ENCODE assay signal across 8 mouse cellular contexts in the genomic region with DNA sequence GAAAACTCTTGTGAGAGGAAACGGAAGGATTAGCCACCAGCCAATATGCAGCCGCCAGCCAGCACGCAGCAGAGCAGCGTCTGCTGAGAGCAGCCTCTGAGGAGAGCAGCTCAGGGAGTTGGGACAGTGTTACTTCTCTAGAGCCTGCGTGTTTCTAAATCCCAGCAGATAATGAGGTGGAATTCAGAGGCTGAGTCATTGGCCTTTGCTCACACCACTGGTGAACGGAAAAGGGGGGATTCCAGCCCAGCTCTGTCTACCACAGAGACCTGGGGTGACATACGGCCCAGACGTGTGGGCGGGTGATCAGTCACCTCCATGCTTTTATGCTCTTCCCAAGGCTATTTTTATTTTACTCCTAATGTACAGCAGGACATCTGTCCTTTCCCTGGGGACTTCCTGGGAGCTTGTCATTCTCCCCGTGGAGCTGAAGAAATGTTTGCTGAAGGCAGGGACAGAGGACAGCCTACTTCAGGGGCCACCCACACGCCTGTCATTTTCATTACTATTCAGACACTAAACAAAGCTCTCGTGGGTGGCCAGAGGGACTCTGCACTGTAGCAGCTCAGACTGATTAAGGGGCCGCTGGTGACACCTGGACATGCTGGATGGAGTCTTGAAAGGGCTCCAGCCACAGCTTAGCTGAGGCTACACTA. TPM values are rescaled to one million over a fixed set of nuclear protein-coding genes. Genes with fewer than 3 reads are reported as not detected.
A peak's percentile ranks its signal among the peaks of the same experiment; 100 is the strongest.
DNase-seq lines count a peak whose midpoint lies in the region; ATAC-seq lines count a peak whose summit lies in the region.

No protein-coding gene starts in this region.

- 9% methylated on average over 13 of the region's 13 CpGs for WGBS in neural tube, embryonic 11.5 days
- 6% methylated on average over 13 of the region's 13 CpGs for WGBS in midbrain, embryonic 16.5 days

- intact Hi-C loops in heart, postnatal 10 days (cut with DNase I) = no loop called here

- no peak overlapping the region; the same call in 1 of the 2 replicates for H3K9ac ChIP-seq in neural tube, embryonic 11.5 days (ENCODE audit: low read length)
- H3K9ac ChIP-seq in midbrain, embryonic 16.5 days (ENCODE audit: low read depth, low read length) = peak overlapping the region; percentile 31; the same call in 1 of the 2 replicates

- no peaks in the 10 kb centered on the region for H3K36me3 ChIP-seq in neural tube, embryonic 11.5 days (ENCODE audit: control insufficient read depth, insufficient read depth, low read length)
- H3K36me3 ChIP-seq in midbrain, embryonic 16.5 days (ENCODE audit: control insufficient read depth, insufficient read depth, low read length) = no peaks in the 10 kb centered on the region

- H3K4me2 ChIP-seq in neural tube, embryonic 11.5 days (ENCODE audit: low read depth) = no peak overlapping the region
- peak overlapping the region; percentile 19 for H3K4me2 ChIP-seq in midbrain, embryonic 16.5 days (ENCODE audit: low read length)

- DNase-seq in cerebellum, adult 18-20 months = peak; percentile 48 to 52
- DNase-seq in neural tube, embryonic 11.5 days (ENCODE audit: low spot score) = peak; percentile 38
- no peak for DNase-seq in neural tube, embryonic 10.5 days (ENCODE audit: extremely low spot score, low spot score)
- DNase-seq in heart, postnatal 10 days = peak; percentile 15 to 27
- DNase-seq in ovary, postnatal 10 days (ENCODE audit: low spot score) = no peak
- no peak for DNase-seq in kidney, adult 8-10 months

- H3K27ac ChIP-seq in neural tube, embryonic 11.5 days (ENCODE audit: low read depth, low read length) = 0 out of 2 replicates have a peak overlapping the region, but pooled peaks have one; percentile 35
- H3K27ac ChIP-seq in midbrain, embryonic 16.5 days (ENCODE audit: low read length) = peak overlapping the region; percentile 61

- peaks cover 36% of the 10 kb centered on the region for H3K4me1 ChIP-seq in neural tube, embryonic 11.5 days (ENCODE audit: control insufficient read depth, insufficient read depth, low read length)
- peaks cover 29% of the 10 kb centered on the region for H3K4me1 ChIP-seq in midbrain, embryonic 16.5 days (ENCODE audit: control insufficient read depth, insufficient read depth, low read length)

- no peaks in the 10 kb centered on the region for H3K9me3 ChIP-seq in neural tube, embryonic 11.5 days (ENCODE audit: control insufficient read depth, low read length)
- H3K9me3 ChIP-seq in midbrain, embryonic 16.5 days (replicated peaks; ENCODE audit: control insufficient read depth, low read length, poor library complexity, severe bottlenecking) = no peaks in the 10 kb centered on the region

- no peak for ATAC-seq in cerebellum, adult (ENCODE audit: insufficient number of reproducible peaks, low FRiP score, low TSS enrichment)
- no peak for ATAC-seq in neural tube, embryonic 11.5 days (ENCODE audit: insufficient read depth, low FRiP score, low TSS enrichment)
- ATAC-seq in midbrain, embryonic 16.5 days = peak; percentile 50; the same call in 1 of the 2 replicates

- H3K27me3 ChIP-seq in neural tube, embryonic 11.5 days (ENCODE audit: control insufficient read depth, insufficient read depth, low read length) = no peaks in the 10 kb centered on the region
- H3K27me3 ChIP-seq in midbrain, embryonic 16.5 days (ENCODE audit: control insufficient read depth, insufficient read depth, low read depth, low read length) = no peaks in the 10 kb centered on the region

- no peak overlapping the region for H3K4me3 ChIP-seq in neural tube, embryonic 11.5 days (ENCODE audit: low read depth, low read length)
- no peak overlapping the region for H3K4me3 ChIP-seq in midbrain, embryonic 16.5 days (ENCODE audit: low read depth, low read length)

RNA-seq across cellular contexts. Expression of gene Rab11fip4, which starts 20.1 kb away (rescaled TPM):
- polyA plus RNA-seq in neural tube, embryonic 11.5 days (2014; fragmentation: Nextera tagmentation; extraction: Ambion mirVana) = 13.6 and 15.2 TPM in 2 replicates
- total RNA-seq in heart, postnatal 10 days (2021) = under 1 TPM; 0.07 to 0.38 TPM
- 27.8 and 29.4 TPM in 2 replicates for polyA plus RNA-seq in midbrain, embryonic 16.5 days (2015; fragmentation: Nextera tagmentation; extraction: Ambion mirVana)

Comparison
In these comparisons a context has a peak if more than half of its experiments do, and no peak if none do; other contexts are left out.
1. DNase-seq: peak in cerebellum, adult 18-20 months (2 of 2), neural tube, embryonic 11.5 days (single experiment) and heart, postnatal 10 days (2 of 2); none in neural tube, embryonic 10.5 days (single experiment), ovary, postnatal 10 days (single experiment) and kidney, adult 8-10 months (0 of 2).